ENCODE assay signal across 10 mouse cellular contexts in the genomic region with DNA sequence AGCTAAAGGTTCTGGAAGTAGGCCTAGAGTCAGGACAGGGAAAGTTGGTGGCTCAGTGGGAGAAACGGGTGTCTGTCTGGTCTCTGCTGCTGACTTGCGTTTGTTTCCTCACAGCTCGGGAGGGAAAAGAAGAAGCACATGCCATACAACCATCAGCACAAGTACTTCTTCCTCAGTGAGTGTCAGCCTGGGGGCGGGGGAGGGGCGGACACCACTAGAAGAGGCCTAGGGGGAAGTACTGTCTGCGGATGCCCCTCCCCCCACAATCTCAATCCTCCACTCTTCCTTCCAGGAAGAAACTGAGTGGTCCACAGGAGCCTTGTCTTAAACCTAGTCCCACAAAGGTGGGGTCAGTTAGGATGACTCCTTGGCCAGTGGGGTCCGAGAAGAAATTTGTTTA. TPM values are rescaled to one million over a fixed set of nuclear protein-coding genes. Genes with fewer than 3 reads are reported as not detected.
DNase-seq lines count a peak whose midpoint lies in the region; ATAC-seq and TF ChIP-seq lines count a peak whose summit lies in the region.
"Had no signal": no experiment of that assay in that cellular context is flagged by ENCODE, and none has a peak within 500 bp of the region (broad histone marks: within the 10 kb centered on the region; RNA-seq: fewer than 3 reads in every experiment).

No protein-coding gene starts in this region.

- TF ChIP-seq CTCF in lung, adult 2 months (IDR thresholded peaks at IDR 0.05; ENCODE audit: insufficient read depth, low read length) = no peak

- H3K4me3 ChIP-seq in embryonic facial prominence, embryonic 14.5 days (ENCODE audit: low read depth, low read length) = no peak overlapping the region
- H3K4me3 ChIP-seq in embryonic facial prominence, embryonic 10.5 days = no peak overlapping the region
- no peak overlapping the region for H3K4me3 ChIP-seq in lung, embryonic 16.5 days (ENCODE audit: low read length)
- no peak overlapping the region for H3K4me3 ChIP-seq in lung, adult 2 months (replicated peaks; ENCODE audit: extremely low read depth, low read depth, low read length)
- H3K4me3 ChIP-seq: hindbrain, embryonic 15.5 days; neural tube, embryonic 12.5 days had no signal

- H3K4me2 ChIP-seq in embryonic facial prominence, embryonic 14.5 days (ENCODE audit: low read depth, low read length) = no peak overlapping the region
- H3K4me2 ChIP-seq in lung, embryonic 16.5 days (ENCODE audit: low read depth, low read length) = no peak overlapping the region
- H3K4me2 ChIP-seq: hindbrain, embryonic 15.5 days; neural tube, embryonic 12.5 days had no signal

- H3K9me3 ChIP-seq in embryonic facial prominence, embryonic 14.5 days (ENCODE audit: control insufficient read depth, low read length) = no peaks in the 10 kb centered on the region
- H3K9me3 ChIP-seq in embryonic facial prominence, embryonic 10.5 days = no peaks in the 10 kb centered on the region
- no peaks in the 10 kb centered on the region for H3K9me3 ChIP-seq in lung, embryonic 16.5 days (ENCODE audit: control insufficient read depth, low read length)
- H3K9me3 ChIP-seq: hindbrain, embryonic 15.5 days; neural tube, embryonic 12.5 days had no signal

- H3K4me1 ChIP-seq in embryonic facial prominence, embryonic 14.5 days (ENCODE audit: control insufficient read depth, insufficient read depth, low read length) = no peaks in the 10 kb centered on the region
- H3K4me1 ChIP-seq in embryonic facial prominence, embryonic 10.5 days = peaks cover 18% of the 10 kb centered on the region
- H3K4me1 ChIP-seq in lung, embryonic 16.5 days (replicated peaks; ENCODE audit: control insufficient read depth, insufficient read depth, low read length) = 0 out of 2 replicates have a peak, but pooled peaks cover 3% of the 10 kb centered on the region
- H3K4me1 ChIP-seq in lung, adult 2 months (ENCODE audit: control insufficient read depth, insufficient read depth, low read length) = 0 out of 2 replicates have a peak, but pooled peaks cover 3% of the 10 kb centered on the region
- H3K4me1 ChIP-seq: neural tube, embryonic 12.5 days had no signal

- WGBS in embryonic facial prominence, embryonic 14.5 days = 69% methylated on average over 7 of the region's 7 CpGs
- 69% methylated on average over 7 of the region's 7 CpGs for WGBS in embryonic facial prominence, embryonic 10.5 days
- 51% methylated on average over 7 of the region's 7 CpGs for WGBS in lung, embryonic 16.5 days
- WGBS in lung, adult 2 months = 55% methylated on average over 7 of the region's 7 CpGs

- no peak for ATAC-seq in embryonic facial prominence, embryonic 14.5 days (ENCODE audit: low read depth)
- ATAC-seq in lung, embryonic 16.5 days (ENCODE audit: low read depth) = 0 out of 2 replicates have a peak, but pooled peaks have one; percentile 5
- peak; percentile 65 for ATAC-seq in common myeloid progenitor, adult 5-6 weeks (replicated peaks; ENCODE audit: low read depth, poor library complexity, severe bottlenecking)
- peak; percentile 80 for ATAC-seq in megakaryocyte progenitor cell, adult 5-6 weeks (replicated peaks; ENCODE audit: poor library complexity)

- no peaks in the 10 kb centered on the region for H3K27me3 ChIP-seq in embryonic facial prominence, embryonic 14.5 days (replicated peaks; ENCODE audit: control insufficient read depth, insufficient read depth, low read length)
- H3K27me3 ChIP-seq in embryonic facial prominence, embryonic 10.5 days (replicated peaks; ENCODE audit: low read depth, poor library complexity, severe bottlenecking) = no peaks in the 10 kb centered on the region
- H3K27me3 ChIP-seq in lung, embryonic 16.5 days (ENCODE audit: control insufficient read depth, insufficient read depth, low read depth, low read length) = no peaks in the 10 kb centered on the region
- H3K27me3 ChIP-seq: hindbrain, embryonic 15.5 days; neural tube, embryonic 12.5 days had no signal

- no peak for TF ChIP-seq POLR2A in lung, adult 2 months (IDR thresholded peaks at IDR 0.05; ENCODE audit: borderline replicate concordance, extremely low read depth, low read depth, low read length)

- H3K9ac ChIP-seq in embryonic facial prominence, embryonic 14.5 days (ENCODE audit: low read depth, low read length) = no peak overlapping the region
- H3K9ac ChIP-seq in lung, embryonic 16.5 days (ENCODE audit: low read length) = no peak overlapping the region
- H3K9ac ChIP-seq: hindbrain, embryonic 15.5 days; neural tube, embryonic 12.5 days had no signal

- no peak overlapping the region for H3K27ac ChIP-seq in embryonic facial prominence, embryonic 14.5 days (replicated peaks; ENCODE audit: low read depth, low read length)
- no peak overlapping the region for H3K27ac ChIP-seq in embryonic facial prominence, embryonic 10.5 days (replicated peaks)
- no peak overlapping the region for H3K27ac ChIP-seq in lung, embryonic 16.5 days (ENCODE audit: low read length)
- H3K27ac ChIP-seq: hindbrain, embryonic 15.5 days; neural tube, embryonic 12.5 days had no signal

- H3K36me3 ChIP-seq in embryonic facial prominence, embryonic 14.5 days (ENCODE audit: control insufficient read depth, insufficient read depth, low read length) = peaks cover 91% of the 10 kb centered on the region
- H3K36me3 ChIP-seq in embryonic facial prominence, embryonic 10.5 days (replicated peaks) = peaks cover 100% of the 10 kb centered on the region
- peaks cover 39% of the 10 kb centered on the region for H3K36me3 ChIP-seq in lung, embryonic 16.5 days (ENCODE audit: control insufficient read depth, insufficient read depth, low read length)

- DNase-seq in embryonic facial prominence, embryonic 14.5 days (ENCODE audit: low spot score) = peak; percentile 23
- DNase-seq in embryonic facial prominence, embryonic 10.5 days (ENCODE audit: low spot score) = no peak
- no peak for DNase-seq in lung, adult 2 months
- no peak for DNase-seq in urinary bladder, postnatal 14 days (ENCODE audit: low spot score)
- DNase-seq in embryo, embryonic 11 days = no peak

RNA-seq across cellular contexts. Expression of gene Fads1, which starts 8.6 kb away (rescaled TPM):
- polyA plus RNA-seq in embryonic facial prominence, embryonic 14.5 days (2014; fragmentation: Nextera tagmentation; extraction: Ambion mirVana) = 73.6 and 79.5 TPM in 2 replicates
- polyA plus RNA-seq in embryonic facial prominence, embryonic 10.5 days (2016; fragmentation: Nextera tagmentation; extraction: Ambion mirVana) = 151 and 156 TPM in 2 replicates
- 78.2 and 91.0 TPM in 2 replicates for polyA plus RNA-seq in lung, embryonic 16.5 days (2015; fragmentation: Nextera tagmentation; extraction: Ambion mirVana)
- polyA plus RNA-seq in lung, adult 2 months (2012; rRNA removed) = 80.2 and 117 TPM in 2 replicates
- total RNA-seq in common myeloid progenitor, adult 5-6 weeks (2017) = 20.5 and 32.9 TPM in 2 replicates
- total RNA-seq in megakaryocyte progenitor cell, adult 5-6 weeks (2015) = 14.9 and 22.2 TPM in 2 replicates
- 9.4 and 10.0 TPM in 2 replicates for total RNA-seq in megakaryocyte progenitor cell, adult 5-6 weeks (2017)

RNA-seq across cellular contexts. Expression of gene Tmem258, which starts 12.5 kb away (rescaled TPM):
- 482 and 563 TPM in 2 replicates for polyA plus RNA-seq in embryonic facial prominence, embryonic 14.5 days (2014; fragmentation: Nextera tagmentation; extraction: Ambion mirVana)
- 379 and 394 TPM in 2 replicates for polyA plus RNA-seq in embryonic facial prominence, embryonic 10.5 days (2016; fragmentation: Nextera tagmentation; extraction: Ambion mirVana)
- 488 and 498 TPM in 2 replicates for polyA plus RNA-seq in lung, embryonic 16.5 days (2015; fragmentation: Nextera tagmentation; extraction: Ambion mirVana)
- 70.0 and 74.4 TPM in 2 replicates for polyA plus RNA-seq in lung, adult 2 months (2012; rRNA removed)
- 171 and 202 TPM in 2 replicates for total RNA-seq in common myeloid progenitor, adult 5-6 weeks (2017)
- total RNA-seq in megakaryocyte progenitor cell, adult 5-6 weeks (2015) = 308 and 313 TPM in 2 replicates
- total RNA-seq in megakaryocyte progenitor cell, adult 5-6 weeks (2017) = 149 and 204 TPM in 2 replicates

RNA-seq across cellular contexts. Expression of gene Fen1, which starts 12.6 kb away (rescaled TPM):
- polyA plus RNA-seq in embryonic facial prominence, embryonic 14.5 days (2014; fragmentation: Nextera tagmentation; extraction: Ambion mirVana) = 52.7 and 63.0 TPM in 2 replicates
- polyA plus RNA-seq in embryonic facial prominence, embryonic 10.5 days (2016; fragmentation: Nextera tagmentation; extraction: Ambion mirVana) = 183 and 199 TPM in 2 replicates
- polyA plus RNA-seq in lung, embryonic 16.5 days (2015; fragmentation: Nextera tagmentation; extraction: Ambion mirVana) = 99.0 and 106 TPM in 2 replicates
- polyA plus RNA-seq in lung, adult 2 months (2012; rRNA removed) = 4.8 and 6.6 TPM in 2 replicates
- total RNA-seq in common myeloid progenitor, adult 5-6 weeks (2017) = 113 and 118 TPM in 2 replicates
- total RNA-seq in megakaryocyte progenitor cell, adult 5-6 weeks (2015) = 56.9 and 61.1 TPM in 2 replicates
- 125 and 135 TPM in 2 replicates for total RNA-seq in megakaryocyte progenitor cell, adult 5-6 weeks (2017)

RNA-seq across cellular contexts. Expression of gene Myrf, which starts 49.2 kb away (rescaled TPM):
- 0.87 and 0.96 TPM in 2 replicates for polyA plus RNA-seq in embryonic facial prominence, embryonic 14.5 days (2014; fragmentation: Nextera tagmentation; extraction: Ambion mirVana)
- polyA plus RNA-seq in embryonic facial prominence, embryonic 10.5 days (2016; fragmentation: Nextera tagmentation; extraction: Ambion mirVana) = 4.2 TPM in 2 replicates
- 5.0 and 6.0 TPM in 2 replicates for polyA plus RNA-seq in lung, embryonic 16.5 days (2015; fragmentation: Nextera tagmentation; extraction: Ambion mirVana)
- 54.8 and 62.8 TPM in 2 replicates for polyA plus RNA-seq in lung, adult 2 months (2012; rRNA removed)
- 0.05 TPM in 1 of 2 replicates, not detected in the other for total RNA-seq in common myeloid progenitor, adult 5-6 weeks (2017)
- total RNA-seq in megakaryocyte progenitor cell, adult 5-6 weeks (2015) = not detected in 2 replicates
- not detected in 2 replicates for total RNA-seq in megakaryocyte progenitor cell, adult 5-6 weeks (2017)
